Mouse (Mus musculus) CH12.LX (cell line): ENCODE measurements at regions not wholly inside any gene's neighbourhood (a gene's known extent, or its start where the extent isn't known, plus 50 kb on each side); places are given as distances from the start of the nearest gene placed in this dataset.

Experiments
- DNase-seq: peaks from one replicate; pipeline ENCODE4 v3.0.0-alpha.2; 2013; ENCODE audit errors: extremely low read depth
- H3K27ac ChIP-seq: 2 replicates; pipeline ENCODE4 v1.5.1; 2012; ENCODE audit warnings: low read depth, mild to moderate bottlenecking, control low read depth, moderate library complexity; ENCODE audit not compliant: insufficient read depth
- H3K27me3 ChIP-seq: replicated peaks from 2 replicates; pipeline ENCODE3; 2012; ENCODE audit warnings: inconsistent platforms
- H3K36me3 ChIP-seq, 2 experiments: replicated peaks in 1 of 2; 2 replicates each; pipeline versions ENCODE3 to v1.6.1; 2012; ENCODE audit warnings: inconsistent platforms in 1 of 2, low read length in 1 of 2, mild to moderate bottlenecking in 1 of 2, mixed read lengths in 1 of 2, moderate library complexity in 1 of 2; ENCODE audit not compliant: control insufficient read depth in 1 of 2, insufficient read depth in 1 of 2
- H3K4me1 ChIP-seq, 2 experiments: 2 replicates each; pipeline ENCODE4 v1.6.1; 2012; ENCODE audit warnings: inconsistent platforms in 1 of 2, moderate library complexity in 1 of 2; ENCODE audit not compliant: insufficient read depth in 2 of 2, control insufficient read depth in 1 of 2
- H3K4me2 ChIP-seq: 2 replicates; pipeline ENCODE4 v1.6.1; 2012; ENCODE audit warnings: low read depth, mild to moderate bottlenecking, control low read depth; ENCODE audit not compliant: poor library complexity, insufficient read depth, severe bottlenecking
- H3K4me3 ChIP-seq, 3 experiments: fragments of 150-350 bp in 1 of 3; sonication (generic) in 1 of 3; replicated peaks in 1 of 3; 2 replicates each; pipeline versions ENCODE3 to v1.5.1; 2011 to 2012; ENCODE audit warnings: low read depth in 2 of 3, low read length in 2 of 3, mild to moderate bottlenecking in 2 of 3, moderate library complexity in 2 of 3, control low read depth in 1 of 3, improper control_type of control experiment in 1 of 3, inconsistent platforms in 1 of 3, mixed read lengths in 1 of 3; ENCODE audit not compliant: poor library complexity in 1 of 3
- H3K79me2 ChIP-seq: replicated peaks from 2 replicates; pipeline ENCODE4 v1.6.1; 2012; ENCODE audit warnings: mild to moderate bottlenecking, moderate library complexity; ENCODE audit not compliant: control insufficient read depth, poor library complexity, insufficient read depth, severe bottlenecking; ENCODE audit errors: extremely low read depth
- H3K9ac ChIP-seq: 2 replicates; pipeline ENCODE4 v1.6.1; 2012; ENCODE audit warnings: low read depth, mild to moderate bottlenecking, control low read depth, moderate library complexity; ENCODE audit not compliant: insufficient read depth
- H3K9me3 ChIP-seq: replicated peaks from 2 replicates; pipeline ENCODE3; 2012; ENCODE audit warnings: low read length, inconsistent platforms, mixed read lengths
- CHD1 ChIP-seq: IDR thresholded peaks from 2 replicates; pipeline ENCODE4 v1.6.1; 2012; ENCODE audit warnings: low read depth, low read length, improper control_type of control experiment, inconsistent platforms
- CHD2 ChIP-seq: IDR thresholded peaks from 2 replicates; pipeline ENCODE4 v1.6.1; 2011; ENCODE audit warnings: low read length, improper control_type of control experiment
- CTCF ChIP-seq, 2 experiments: IDR thresholded peaks in 1 of 2; conservative IDR thresholded peaks in 1 of 2; 2 replicates each; pipeline ENCODE4 v1.5.1; 2011 to 2012; ENCODE audit warnings: low read depth in 2 of 2, low read length in 2 of 2, improper control_type of control experiment in 1 of 2, inconsistent platforms in 1 of 2, mild to moderate bottlenecking in 1 of 2, moderate library complexity in 1 of 2
- E2F4 ChIP-seq: IDR thresholded peaks from 2 replicates; pipeline ENCODE4 v1.6.1; 2011; ENCODE audit warnings: low read depth, low read length, improper control_type of control experiment; ENCODE audit not compliant: insufficient replicate concordance
- GABPA ChIP-seq: IDR thresholded peaks from 2 replicates; pipeline ENCODE4 v1.6.1; 2012; ENCODE audit warnings: low read depth, low read length, improper control_type of control experiment, inconsistent platforms; ENCODE audit not compliant: insufficient replicate concordance
- JUN ChIP-seq: IDR thresholded peaks from 2 replicates; pipeline ENCODE4 v1.6.1; 2011; ENCODE audit warnings: low read depth, mild to moderate bottlenecking, low read length, improper control_type of control experiment, moderate library complexity; ENCODE audit not compliant: insufficient read depth
- JUND ChIP-seq: conservative IDR thresholded peaks from 2 replicates; pipeline ENCODE4 v1.6.1; 2011; ENCODE audit warnings: low read depth, low read length, improper control_type of control experiment
- KAT2A ChIP-seq: IDR thresholded peaks from 2 replicates; pipeline ENCODE4 v1.6.1; 2012; ENCODE audit warnings: low read length, improper control_type of control experiment, inconsistent platforms; ENCODE audit not compliant: insufficient replicate concordance
- MAFK ChIP-seq: IDR thresholded peaks from 2 replicates; pipeline ENCODE4 v1.6.1; 2011; ENCODE audit warnings: low read length, improper control_type of control experiment; ENCODE audit not compliant: insufficient replicate concordance
- MAX ChIP-seq: IDR thresholded peaks from 2 replicates; pipeline ENCODE4 v1.6.1; 2011; ENCODE audit warnings: low read length, improper control_type of control experiment
- MAZ ChIP-seq: IDR thresholded peaks from 2 replicates; pipeline ENCODE4 v1.6.1; 2012; ENCODE audit warnings: low read depth, mild to moderate bottlenecking, inconsistent platforms, low read length, improper control_type of control experiment, moderate library complexity
- MXI1 ChIP-seq: IDR thresholded peaks from 2 replicates; pipeline ENCODE4 v1.6.1; 2011; ENCODE audit warnings: mild to moderate bottlenecking, low read depth, low read length, improper control_type of control experiment
- NELFE ChIP-seq: IDR thresholded peaks from 2 replicates; pipeline ENCODE4 v1.6.1; 2011; ENCODE audit warnings: low read depth, low read length, improper control_type of control experiment
- RAD21 ChIP-seq: IDR thresholded peaks from 2 replicates; pipeline ENCODE4 v1.6.1; 2011; ENCODE audit warnings: low read depth, mild to moderate bottlenecking, low read length, improper control_type of control experiment, moderate library complexity
- RCOR1 ChIP-seq: conservative IDR thresholded peaks from 2 replicates; pipeline ENCODE4 v1.6.1; 2012; ENCODE audit warnings: low read depth, mild to moderate bottlenecking, inconsistent platforms, low read length, improper control_type of control experiment
- SIN3A ChIP-seq: IDR thresholded peaks from 2 replicates; pipeline ENCODE4 v1.6.1; 2012; ENCODE audit warnings: low read length, improper control_type of control experiment, inconsistent platforms
- TCF12 ChIP-seq: IDR thresholded peaks from 2 replicates; pipeline ENCODE4 v1.6.1; 2014; ENCODE audit warnings: low read depth, mild to moderate bottlenecking, inconsistent platforms, low read length, improper control_type of control experiment
- UBTF ChIP-seq: IDR thresholded peaks from 2 replicates; pipeline ENCODE4 v1.6.1; 2012; ENCODE audit warnings: low read depth, mild to moderate bottlenecking, inconsistent platforms, low read length, improper control_type of control experiment, moderate library complexity
- USF1 ChIP-seq: IDR thresholded peaks from 2 replicates; pipeline ENCODE4 v1.6.1; 2014; ENCODE audit warnings: low read depth, mild to moderate bottlenecking, inconsistent platforms, low read length, improper control_type of control experiment
- USF2 ChIP-seq: conservative IDR thresholded peaks from 2 replicates; pipeline ENCODE4 v1.6.1; 2011; ENCODE audit warnings: low read depth, low read length, improper control_type of control experiment
- ZC3H11A ChIP-seq: IDR thresholded peaks from 2 replicates; pipeline ENCODE4 v1.6.1; 2012; ENCODE audit warnings: low read depth, mild to moderate bottlenecking, inconsistent platforms, low read length, improper control_type of control experiment
- ZKSCAN1 ChIP-seq: IDR thresholded peaks from 2 replicates; pipeline ENCODE4 v1.6.1; 2012; ENCODE audit warnings: low read depth, inconsistent platforms, low read length, improper control_type of control experiment, borderline replicate concordance
- ZNF384 ChIP-seq: IDR thresholded peaks from 2 replicates; pipeline ENCODE4 v1.6.1; 2012; ENCODE audit warnings: low read depth, low read length, improper control_type of control experiment, inconsistent platforms
- dilution Hi-C: fragments of 300-500 bp; cut with MboI; formaldehyde crosslinking; loops from 2 replicates; pipeline ENCODE4 v1.14.3; 2020; ENCODE audit warnings: low sequenced_read_pairs; ENCODE audit not compliant: extremely low pct_unique_long_range_greater_than_20kb, extremely low pct_ligation_motif_present
- in situ Hi-C: fragments of 300-500 bp; cut with MboI; formaldehyde crosslinking; loops from 3 replicates; pipeline ENCODE4 v1.14.3; 2019; ENCODE audit warnings: low sequenced_read_pairs, low pct_ligation_motif_present, low pct_unique_long_range_greater_than_20kb, mixed read lengths

GRCm38 (mm10) chr13:60479043-60479861, 122.5 kb upstream of the Dapk1 start:
- Histone ChIP-seq H3K27me3 (no peaks in the 10 kb centered on the region), H3K27ac (no peak overlapping the region), H3K79me2 (no peaks in the 10 kb centered on the region)
- no peak for DNase-seq
- TF ChIP-seq USF2: no peak
- no peak for TF ChIP-seq UBTF
- TF ChIP-seq JUN: no peak
- no peak for TF ChIP-seq RAD21
- no peak for TF ChIP-seq MAZ
- TF ChIP-seq MAFK: no peak
- TF ChIP-seq KAT2A: no peak
- no peak for TF ChIP-seq ZKSCAN1
- no peak for TF ChIP-seq SIN3A
- no peak for TF ChIP-seq CTCF (conservative IDR thresholded peaks at IDR 0.05 in 1 of 2, IDR thresholded peaks at IDR 0.05 in 1 of 2; ENCODE audit: low read depth in 2 of 2, low read length in 2 of 2)
- no peak for TF ChIP-seq E2F4
- TF ChIP-seq MAX: no peak
- TF ChIP-seq MXI1: no peak
- no peak for TF ChIP-seq RCOR1
- no peak for TF ChIP-seq GABPA
- TF ChIP-seq CHD2: no peak
- TF ChIP-seq, all 38 proteins: peak for 0
- H3K4me1 ChIP-seq: no peaks in the 10 kb centered on the region
- in situ Hi-C loops: no loop called here
- no peak overlapping the region for H3K4me2 ChIP-seq
- dilution Hi-C loops: no loop called here
- H3K9ac ChIP-seq: no peak overlapping the region
- H3K9me3 ChIP-seq: peaks cover 75% of the 10 kb centered on the region
- H3K36me3 ChIP-seq: no peaks in the 10 kb centered on the region
- no peak overlapping the region for H3K4me3 ChIP-seq

GRCm38 (mm10) chr13:60479862-60480730, 121.7 kb upstream of the Dapk1 start:
- dilution Hi-C loops: no loop called here
- DNase-seq: no peak
- Histone ChIP-seq H3K9ac (no peak overlapping the region), H3K4me3 (no peak overlapping the region), H3K4me2 (no peak overlapping the region), H3K79me2 (no peaks in the 10 kb centered on the region), H3K27ac (no peak overlapping the region), H3K36me3 (no peaks in the 10 kb centered on the region), H3K27me3 (no peaks in the 10 kb centered on the region), H3K9me3 (peaks cover 75% of the 10 kb centered on the region), H3K4me1 (no peaks in the 10 kb centered on the region)
- no peak for TF ChIP-seq JUN
- no peak for TF ChIP-seq USF2
- no peak for TF ChIP-seq JUND
- TF ChIP-seq GABPA: no peak
- no peak for TF ChIP-seq USF1
- no peak for TF ChIP-seq ZNF384
- no peak for TF ChIP-seq TCF12
- TF ChIP-seq KAT2A: no peak
- no peak for TF ChIP-seq NELFE
- no peak for TF ChIP-seq ZC3H11A
- no peak for TF ChIP-seq CHD1
- in situ Hi-C loops: no loop called here
